Mouse (Mus musculus): ENCODE results near the gene Cdkn1c.

Gene Cdkn1c

GRCm38 (mm10) chr7:143460874-143461273 lies at the start of gene Cdkn1c:
Gene Cdkn1c, minus strand, starts transcription at chr7:143461050.
- peak; percentile 42 to 74 for DNase-seq

DNA sequence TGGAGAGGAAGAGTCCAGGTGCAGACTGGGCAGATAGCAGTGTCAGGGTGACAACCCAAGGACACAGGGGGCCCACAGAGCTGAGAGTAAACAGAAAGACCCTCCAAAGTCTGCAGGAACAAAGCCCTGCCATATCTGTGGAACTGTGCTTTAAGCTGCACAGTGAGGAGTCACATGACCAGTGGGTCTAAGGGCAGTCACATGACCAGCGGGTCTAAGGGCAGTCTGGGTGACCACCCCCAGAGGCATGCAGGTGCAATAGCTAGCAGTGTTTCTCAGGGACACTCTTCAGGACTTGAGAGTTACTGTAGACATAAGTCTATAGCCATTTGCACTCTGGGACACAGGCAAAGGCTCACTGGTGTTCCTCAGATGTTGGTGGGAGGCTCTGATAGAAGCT lies 48.7 kb upstream of the Cdkn1c start:
- no peak for DNase-seq

GRCm38 (mm10) chr7:143506675-143507074 lies 45.8 kb upstream of the Cdkn1c start:
- peak; percentile 27 to 63 for DNase-seq

- no peak for DNase-seq
Measured at GRCm38 (mm10) chr7:143506271-143506670, 45.4 kb upstream of the Cdkn1c start.

- peak; percentile 44 to 75 for DNase-seq
Measured at GRCm38 (mm10) chr7:143505823-143506222, 45.0 kb upstream of the Cdkn1c start.

DNA sequence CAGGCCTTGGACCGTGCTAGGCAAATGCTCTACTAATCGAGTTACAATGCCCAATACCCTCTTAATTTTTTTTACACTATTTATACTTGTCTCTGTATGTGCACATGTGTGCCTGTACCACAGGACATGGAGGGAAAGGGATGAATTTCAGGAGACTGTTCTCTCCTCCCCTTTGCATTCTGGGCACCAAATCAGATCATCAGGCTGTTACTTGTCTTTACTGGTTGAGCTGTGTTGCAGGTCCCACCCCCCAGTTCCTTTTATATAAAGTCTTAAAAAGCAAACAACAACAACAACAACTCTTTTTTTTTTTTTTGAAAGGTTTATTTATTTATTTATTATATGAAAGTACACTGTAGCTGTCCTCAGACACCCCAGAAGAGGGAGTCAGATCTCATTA lies 44.6 kb upstream of the Cdkn1c start:
- no peak for DNase-seq

- DNase-seq: no peak
Measured at GRCm38 (mm10) chr7:143503926-143504325, 43.1 kb upstream of the Cdkn1c start.

DNA sequence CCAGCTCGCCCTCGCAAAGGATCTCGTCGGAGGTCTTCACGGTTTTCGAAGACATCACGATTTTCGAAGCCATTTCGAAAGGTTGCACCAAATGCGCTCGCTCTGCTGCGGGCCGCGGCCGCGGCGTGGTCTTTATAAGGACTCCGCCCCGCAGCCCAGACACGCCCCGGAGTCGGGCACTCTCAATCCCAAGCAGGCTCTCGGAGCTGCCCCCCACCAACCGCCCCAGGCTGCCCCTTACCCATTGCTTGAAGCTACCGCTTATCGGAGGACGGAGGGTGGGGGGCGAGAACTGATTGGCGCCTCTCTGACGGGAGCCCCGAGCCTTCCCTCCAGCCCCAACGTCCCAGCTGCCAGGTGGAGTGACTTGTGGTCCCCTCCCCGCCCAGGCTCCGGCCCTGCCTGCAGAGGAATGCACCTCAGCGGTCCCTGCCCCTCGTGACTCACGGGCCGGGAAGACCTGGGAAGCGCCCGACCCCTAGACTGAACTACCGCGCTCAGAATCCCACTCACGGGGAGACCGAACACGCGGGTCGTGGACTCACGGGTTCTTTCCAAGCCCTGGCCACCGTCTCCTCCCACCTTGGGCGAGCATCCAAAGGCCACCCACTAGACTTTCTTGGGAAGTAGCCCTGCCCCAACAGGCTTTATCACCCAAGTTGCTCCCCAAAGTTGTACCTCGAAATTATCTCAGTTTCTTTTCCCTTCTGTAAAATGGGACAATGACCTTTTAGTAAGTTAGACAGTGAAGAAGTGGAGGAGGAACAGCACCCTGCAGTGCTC lies 41.8 kb upstream of the Cdkn1c start, which contains the start of gene Phlda2:
Gene Phlda2 (minus strand): TSS at position 733 of the 783 bp plus-strand sequence.
- DNase-seq: no peak

GRCm38 (mm10) chr7:143501643-143502417 lies 41.0 kb upstream of the Cdkn1c start:
- peak; percentile 26 to 42 for DNase-seq

GRCm38 (mm10) chr7:143500912-143501311 lies 40.1 kb upstream of the Cdkn1c start:
- no peak for DNase-seq

GRCm38 (mm10) chr7:143498584-143498983 lies 37.7 kb upstream of the Cdkn1c start:
- DNase-seq: no peak

DNA sequence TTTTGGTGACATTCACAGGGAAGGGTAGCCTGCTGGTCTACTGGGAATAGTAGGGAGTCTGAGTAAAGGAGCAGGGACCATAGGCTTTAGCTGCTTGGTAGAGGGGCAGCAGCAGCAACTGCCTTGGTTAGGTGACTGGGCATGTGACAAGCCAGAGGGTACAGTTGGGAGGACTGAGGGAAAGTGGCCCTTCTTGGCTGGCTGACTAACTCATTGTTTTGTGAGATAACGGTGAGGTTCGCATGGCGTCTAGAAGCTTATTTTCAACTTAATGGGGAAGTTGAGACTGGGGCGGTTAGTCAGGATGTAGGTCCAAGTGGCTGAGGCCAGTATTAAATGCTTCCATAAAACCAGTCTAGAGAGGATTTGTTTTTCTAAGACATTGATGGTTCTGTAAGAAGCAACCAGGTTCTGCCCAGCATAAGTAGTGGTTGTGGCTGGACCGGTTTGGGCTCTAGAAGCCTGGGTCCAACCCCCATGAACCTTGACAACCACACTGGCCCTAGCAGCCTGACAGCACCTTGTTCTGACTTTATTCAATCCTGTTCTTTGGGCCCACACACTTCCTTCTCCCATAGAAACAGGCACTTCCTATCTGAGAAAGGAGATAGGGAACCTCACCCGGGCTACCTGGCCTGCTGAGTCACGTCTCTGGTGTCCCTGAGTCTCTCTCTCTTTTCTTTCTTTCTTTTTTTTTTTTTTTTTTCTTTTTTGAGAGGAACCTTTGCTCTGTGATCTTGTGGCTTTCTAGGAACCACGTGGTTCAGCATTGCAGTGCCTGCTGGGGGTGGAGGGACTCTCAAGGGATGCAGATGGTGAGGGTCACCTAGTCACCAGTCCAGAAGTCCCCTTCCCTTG lies 34.5 kb upstream of the Cdkn1c start:
- DNase-seq: no peak

GRCm38 (mm10) chr7:143493616-143494126 lies 32.8 kb upstream of the Cdkn1c start:
- DNase-seq: no peak

- DNase-seq: no peak
Measured at GRCm38 (mm10) chr7:143489735-143490134, 28.9 kb upstream of the Cdkn1c start.

- DNase-seq: no peak
Measured at GRCm38 (mm10) chr7:143482541-143482940, 21.7 kb upstream of the Cdkn1c start.

GRCm38 (mm10) chr7:143481806-143482387 lies 21.0 kb upstream of the Cdkn1c start:
- no peak for DNase-seq

GRCm38 (mm10) chr7:143480498-143480897 lies 19.6 kb upstream of the Cdkn1c start:
- peak in 1 of 2 experiments; percentile 68 for DNase-seq

GRCm38 (mm10) chr7:143477800-143478199 lies 16.9 kb upstream of the Cdkn1c start:
- DNase-seq: no peak

- DNase-seq: no peak
Measured at GRCm38 (mm10) chr7:143476702-143477335, 16.0 kb upstream of the Cdkn1c start.

DNA sequence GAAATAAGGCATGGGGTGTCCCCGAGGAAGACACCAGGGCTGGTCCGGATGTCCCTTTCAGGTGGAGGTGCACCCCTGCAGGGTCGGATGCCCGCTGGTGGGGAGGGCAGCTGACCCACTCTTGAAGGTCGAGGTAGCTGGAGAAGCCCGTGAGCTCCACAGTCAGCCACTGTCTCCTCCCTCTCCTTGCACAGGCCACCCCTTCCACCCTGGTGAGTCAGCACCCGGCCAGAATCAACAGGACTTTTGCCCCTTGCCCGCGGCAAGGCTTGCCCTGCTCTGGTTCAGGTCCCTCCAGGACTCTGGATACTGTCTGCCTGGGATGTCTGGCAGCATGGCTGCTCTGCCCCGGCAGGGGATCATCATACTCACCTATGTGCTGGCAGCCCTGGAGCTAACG lies 15.0 kb upstream of the Cdkn1c start:
- DNase-seq: no peak

GRCm38 (mm10) chr7:143474811-143475210 lies 14.0 kb upstream of the Cdkn1c start:
- no peak for DNase-seq
